Mouse (Mus musculus) midbrain, embryonic 16.5 days (tissue): ENCODE results near the gene F9. TPM values are rescaled to one million over a fixed set of nuclear protein-coding genes. Genes with fewer than 3 reads are reported as not detected.

Experiments
- ATAC-seq: fragments of 200-750 bp; cut with Nextera tagmentation; 2 replicates; pipeline ENCODE4 v1.8.0; 2017; ENCODE audit warnings: moderate TSS enrichment
- H3K27ac ChIP-seq: fragments of 300-500 bp; sonication (generic); 2 replicates; pipeline ENCODE4 v1.5.1; 2014; ENCODE audit warnings: mild to moderate bottlenecking, low read length, mixed read lengths
- H3K27me3 ChIP-seq: fragments of 300-500 bp; sonication (generic); 2 replicates; pipeline ENCODE4 v1.6.1; 2014; ENCODE audit warnings: low read depth, low read length, mixed read lengths; ENCODE audit not compliant: control insufficient read depth, insufficient read depth
- H3K36me3 ChIP-seq: fragments of 300-500 bp; sonication (generic); 2 replicates; pipeline ENCODE4 v1.6.1; 2014; ENCODE audit warnings: mild to moderate bottlenecking, low read length, moderate library complexity, mixed read lengths; ENCODE audit not compliant: control insufficient read depth, insufficient read depth
- H3K4me1 ChIP-seq: fragments of 300-500 bp; sonication (generic); 2 replicates; pipeline ENCODE4 v1.6.1; 2014; ENCODE audit warnings: mild to moderate bottlenecking, low read length, mixed read lengths; ENCODE audit not compliant: control insufficient read depth, insufficient read depth
- H3K4me2 ChIP-seq: fragments of 300-500 bp; sonication (generic); 2 replicates; pipeline ENCODE4 v1.6.1; 2014; ENCODE audit warnings: mild to moderate bottlenecking, low read length, mixed read lengths
- H3K4me3 ChIP-seq: fragments of 300-500 bp; sonication (generic); 2 replicates; pipeline ENCODE4 v1.5.1; 2014; ENCODE audit warnings: low read depth, mild to moderate bottlenecking, low read length, moderate library complexity, mixed read lengths
- H3K9ac ChIP-seq: fragments of 300-500 bp; sonication (generic); 2 replicates; pipeline ENCODE4 v1.6.1; 2014; ENCODE audit warnings: low read depth, low read length, mixed read lengths
- H3K9me3 ChIP-seq: fragments of 300-500 bp; sonication (generic); replicated peaks from 2 replicates; pipeline ENCODE4 v1.6.1; 2014; ENCODE audit warnings: mild to moderate bottlenecking, low read length, mixed read lengths; ENCODE audit not compliant: control insufficient read depth, poor library complexity, severe bottlenecking
- WGBS: fragments of 180-500 bp; shearing (Covaris S2); extraction: QIAGEN DNeasy Blood & Tissue Kit; methylation state at CpG from one replicate; pipeline ENCODE4 v1.1.7; 2014; 5-methylcytosine and 5-hydroxymethylcytosine counted together
- polyA plus RNA-seq: library from polyadenylated mRNA; unstranded; fragments of >200 nt; fragmentation: Nextera tagmentation; extraction: Ambion mirVana; gene quantifications from 2 replicates; pipeline ENCODE4 v1.2.1, GENCODE M21; 2015

The F9 gene
- polyA plus RNA-seq, 1 experiment from 2014 or later = not detected

GRCm38 (mm10) chrX:60054745-60055144 is 55.5 kb downstream of the F9 start:
- H3K27ac ChIP-seq = no peak overlapping the region
- no peak overlapping the region for H3K4me2 ChIP-seq
- no peak overlapping the region for H3K9ac ChIP-seq
- no peaks in the 10 kb centered on the region for H3K9me3 ChIP-seq
- no peaks in the 10 kb centered on the region for H3K27me3 ChIP-seq
- no peak for ATAC-seq
- no peaks in the 10 kb centered on the region for H3K4me1 ChIP-seq
- no peak overlapping the region for H3K4me3 ChIP-seq
- WGBS = 90% methylated on average over 1 of the region's 1 CpGs
- no peaks in the 10 kb centered on the region for H3K36me3 ChIP-seq

DNA sequence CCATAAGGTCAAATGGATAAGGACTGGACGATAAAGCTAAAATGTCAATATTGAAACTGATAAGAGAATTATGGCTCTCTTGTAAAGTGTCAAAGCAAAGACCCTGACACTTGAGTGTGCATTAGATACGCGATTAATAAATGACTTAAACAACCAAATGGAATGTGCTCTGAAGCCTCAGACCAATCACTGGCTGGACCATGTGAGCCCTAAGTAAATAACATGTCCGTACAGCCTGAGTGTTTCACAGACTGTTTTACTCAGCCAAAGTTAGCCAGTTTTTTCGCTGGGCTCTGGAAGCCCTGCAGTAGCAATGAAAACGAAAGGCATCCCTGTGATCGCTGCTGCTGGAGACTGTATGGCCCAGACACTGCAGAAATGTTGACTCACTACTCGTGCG is 55.9 kb downstream of the F9 start:
- no peak overlapping the region for H3K4me2 ChIP-seq
- H3K27ac ChIP-seq = no peak overlapping the region
- no peaks in the 10 kb centered on the region for H3K4me1 ChIP-seq
- no peaks in the 10 kb centered on the region for H3K36me3 ChIP-seq
- no peak overlapping the region for H3K4me3 ChIP-seq
- H3K9ac ChIP-seq = no peak overlapping the region
- no peaks in the 10 kb centered on the region for H3K9me3 ChIP-seq
- H3K27me3 ChIP-seq = no peaks in the 10 kb centered on the region
- WGBS = 88% methylated on average over 9 of the region's 9 CpGs
- no peak for ATAC-seq

- 70% methylated on average over 1 of the region's 1 CpGs for WGBS
- H3K36me3 ChIP-seq = no peaks in the 10 kb centered on the region
- H3K4me2 ChIP-seq = no peak overlapping the region
- H3K4me1 ChIP-seq = no peaks in the 10 kb centered on the region
- ATAC-seq = no peak
- H3K9me3 ChIP-seq = no peaks in the 10 kb centered on the region
- no peak overlapping the region for H3K4me3 ChIP-seq
- no peak overlapping the region for H3K9ac ChIP-seq
- H3K27ac ChIP-seq = no peak overlapping the region
- no peaks in the 10 kb centered on the region for H3K27me3 ChIP-seq
Measured at GRCm38 (mm10) chrX:60075359-60075758, 76.1 kb downstream of the F9 start.

Other genes with a start within 250 kb of the F9 start
- 2.8 and 3.1 TPM in 2 replicates for gene Mcf2, start 179.6 kb downstream of the F9 start, polyA plus RNA-seq